Mouse (Mus musculus) thymus, adult 2 months (tissue): ENCODE measurements around the gene Gpx1.

Source experiments
- CTCF ChIP-seq: fragments of 200-500 bp; IDR thresholded peaks from 2 replicates; pipeline ENCODE4 v1.5.1; 2012; ENCODE audit warnings: mild to moderate bottlenecking, control low read depth, low read length, moderate library complexity, borderline replicate concordance; ENCODE audit not compliant: control insufficient read depth, poor library complexity, insufficient read depth; ENCODE audit errors: extremely low read depth
- POLR2A ChIP-seq: fragments of 200-500 bp; IDR thresholded peaks from 2 replicates; pipeline ENCODE4 v1.6.1; 2012; ENCODE audit warnings: mild to moderate bottlenecking, low read length, control low read depth, moderate library complexity; ENCODE audit not compliant: control insufficient read depth, poor library complexity, insufficient read depth; ENCODE audit errors: extremely low read depth

DNA sequence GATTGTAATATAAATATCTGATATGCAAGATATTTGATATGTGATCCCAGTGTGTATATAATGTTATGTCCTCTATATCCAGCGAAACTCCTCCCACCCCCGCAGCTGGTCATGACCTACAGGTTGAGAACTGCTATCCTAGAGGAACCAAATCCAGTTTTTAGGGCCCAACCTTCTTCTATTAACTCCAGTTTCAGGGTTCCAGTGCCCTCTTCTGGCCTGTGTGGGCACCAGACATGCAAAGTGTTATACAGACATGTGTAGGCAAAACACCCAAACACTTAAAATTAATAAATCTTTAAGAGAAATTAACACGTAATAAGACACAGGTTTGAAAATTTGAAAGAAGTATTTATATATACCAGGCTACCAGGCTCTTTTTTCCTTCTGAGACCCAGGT, 21.1 kb upstream of the Gpx1 start:
- TF ChIP-seq CTCF (no peak), POLR2A (no peak)
